Mouse (Mus musculus) erythroid progenitor cell, adult 5-6 weeks (primary cell): ENCODE data around the gene Vmn1r239-ps. TPM values are rescaled to one million over a fixed set of nuclear protein-coding genes. Genes with fewer than 3 reads are reported as not detected.
"Not testable (repeated sequence)": the region's sequence is repeated elsewhere in the genome, so short reads cannot be mapped to it uniquely, and the experiment has no call there.

Experiments
- ATAC-seq: replicated peaks from 2 replicates; pipeline ENCODE4 v1.8.0; 2016; ENCODE audit warnings: moderate number of reproducible peaks, mild to moderate bottlenecking, moderate TSS enrichment, inconsistent platforms; ENCODE audit not compliant: poor library complexity, low FRiP score, severe bottlenecking
- total RNA-seq, 2 experiments: library from RNA; stranded (forward) in 1 of 2; stranded (reverse) in 1 of 2; fragments of 150-400 nt in 1 of 2; fragments of 186-747, 209-891 nt in 1 of 2; gene quantifications; 2 replicates each; pipeline versions ENCODE4 v1.2.3 to v1.2.4; 2015 to 2017; ENCODE audit warnings: low replicate concordance in 2 of 2

The Vmn1r239-ps gene
- total RNA-seq (2015; ENCODE audit: low replicate concordance), result not detected in 2 replicates
- total RNA-seq (2017; ENCODE audit: low replicate concordance), result not detected in 2 replicates

DNA sequence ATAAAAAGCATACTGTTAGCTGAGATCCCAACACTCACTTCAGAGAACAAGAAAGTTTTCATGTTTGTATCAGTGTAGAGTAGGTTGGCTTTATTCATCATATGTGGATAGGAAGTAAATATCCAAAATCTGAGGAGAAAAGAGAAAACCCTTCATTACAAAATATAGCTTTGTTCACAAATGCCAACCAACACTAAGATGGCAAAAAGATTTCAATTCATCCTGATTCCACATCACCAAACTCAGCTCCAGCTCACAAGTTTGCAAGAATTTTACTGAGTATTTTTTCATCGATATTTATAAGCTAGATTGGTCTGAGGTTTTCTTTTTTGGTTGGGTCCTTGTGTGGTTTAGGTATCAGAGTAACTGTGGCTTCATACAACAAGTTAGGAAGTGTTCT is at the start of gene Vmn1r239-ps:
Gene Vmn1r239-ps, minus strand, starts transcription at position 101 of the 400 bp plus-strand sequence.
- ATAC-seq, result not testable (repeated sequence)

DNA sequence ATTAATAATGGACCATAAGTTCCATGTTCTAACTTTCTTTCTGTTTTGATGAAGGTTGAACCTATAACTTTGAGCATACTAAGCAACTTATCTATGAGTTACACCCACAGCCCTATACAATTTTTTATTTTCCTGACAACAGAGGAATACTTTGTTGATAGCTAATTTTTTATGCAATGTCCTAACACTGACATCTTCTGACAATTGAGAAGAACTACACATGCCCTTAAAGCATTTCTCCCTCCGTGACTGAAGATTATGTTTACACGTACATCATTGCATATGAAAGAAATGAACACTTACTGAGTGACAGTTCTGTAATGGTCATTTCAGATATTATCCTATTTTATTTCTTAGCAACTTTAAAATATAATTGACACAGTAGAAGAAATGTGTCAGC is 36.0 kb upstream of the Vmn1r239-ps start:
- ATAC-seq, result no peak

DNA sequence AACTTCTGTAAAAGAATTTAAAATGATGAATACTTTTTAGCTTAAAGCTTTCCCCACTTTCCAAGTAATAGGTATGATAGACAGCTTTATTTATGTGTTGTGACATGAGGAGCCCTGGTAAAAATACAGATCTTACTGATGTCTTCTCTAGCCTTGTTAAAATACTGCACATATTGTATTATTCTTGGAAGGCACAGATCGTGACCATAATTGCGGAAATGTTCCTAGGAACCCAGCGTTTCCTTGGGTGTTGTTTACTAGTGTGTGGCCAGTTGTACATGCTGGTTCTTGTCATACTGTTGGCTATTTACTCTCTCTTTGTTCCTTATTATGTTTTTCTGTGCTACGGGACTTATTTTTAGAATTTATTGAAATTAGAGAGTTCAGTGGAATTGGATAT is 10.1 kb downstream of the Vmn1r239-ps start:
- no peak for ATAC-seq

DNA sequence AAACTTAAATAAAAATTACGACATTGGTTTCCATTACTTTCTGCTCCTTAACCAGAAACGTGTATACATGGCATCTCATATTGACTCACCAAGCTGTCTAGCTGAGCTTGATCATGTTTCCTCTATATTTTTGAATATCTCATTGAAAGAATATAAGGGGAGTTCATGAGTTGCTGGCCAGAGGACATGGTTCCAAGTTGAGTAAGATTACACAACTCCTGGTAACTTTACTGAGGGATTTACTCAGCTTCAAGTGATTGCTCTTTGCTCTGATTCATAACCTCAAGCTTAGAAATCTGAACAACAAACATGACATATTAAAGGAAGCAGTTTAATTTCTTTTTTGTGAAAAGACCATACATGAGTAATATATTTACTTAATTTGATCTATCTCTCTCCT is 18.1 kb downstream of the Vmn1r239-ps start:
- ATAC-seq, result no peak

GRCm38 (mm10) chrX:147429753-147430152 is 23.8 kb downstream of the Vmn1r239-ps start:
- ATAC-seq, result no peak

- ATAC-seq, result no peak
These were observed 24.4 kb downstream of the Vmn1r239-ps start, which contains the start of gene Il13ra2 for GRCm38 (mm10) chrX:147429129-147429528. TSS of gene Il13ra2 (minus strand) at chrX:147429192.

Other genes starting within 250 kb of the Vmn1r239-ps start
- not detected in 2 replicates for gene Il13ra2, start 24.5 kb downstream of the Vmn1r239-ps start, total RNA-seq (2015; ENCODE audit: low replicate concordance)
- gene Il13ra2, start 24.5 kb downstream of the Vmn1r239-ps start, total RNA-seq (2017; ENCODE audit: low replicate concordance), result not detected in 2 replicates
- gene Lrch2, start 100.4 kb upstream of the Vmn1r239-ps start, total RNA-seq (2015; ENCODE audit: low replicate concordance), result not detected in 2 replicates
- gene Lrch2, start 100.4 kb upstream of the Vmn1r239-ps start, total RNA-seq (2017; ENCODE audit: low replicate concordance), result not detected in 2 replicates